Mouse (Mus musculus): ENCODE data around the gene 2200002D01Rik. TPM values are rescaled to one million over a fixed set of nuclear protein-coding genes. Genes with fewer than 3 reads are reported as not detected.

Gene 2200002D01Rik
- polyA plus RNA-seq, 1 experiment from 2014 or later: 7.6 TPM

- Histone ChIP-seq H3K9ac (no peak overlapping the region), H3K9me3 (replicated peaks) (no peaks in the 10 kb centered on the region), H3K4me3 (replicated peaks) (no peak overlapping the region), H3K36me3 (no peaks in the 10 kb centered on the region), H3K4me1 (peaks cover 39% of the 10 kb centered on the region), H3K27ac (peak overlapping the region; percentile 47), H3K4me2 (no peak overlapping the region), H3K27me3 (no peaks in the 10 kb centered on the region)
- ATAC-seq (replicated peaks; ENCODE audit: low FRiP score): no peak
- 48% methylated on average over 8 of the region's 8 CpGs for WGBS
Measured at GRCm38 (mm10) chr7:29271687-29272465, 23.6 kb upstream of the 2200002D01Rik start.

- no peak overlapping the region for H3K4me3 ChIP-seq (replicated peaks)
- H3K27ac ChIP-seq: no peak overlapping the region
- no peaks in the 10 kb centered on the region for H3K36me3 ChIP-seq
- no peak overlapping the region for H3K4me2 ChIP-seq
- H3K9ac ChIP-seq: no peak overlapping the region
- no peaks in the 10 kb centered on the region for H3K9me3 ChIP-seq (replicated peaks)
- ATAC-seq (replicated peaks; ENCODE audit: low FRiP score): no peak
- no peaks in the 10 kb centered on the region for H3K27me3 ChIP-seq
- 88% methylated on average over 4 of the region's 4 CpGs for WGBS
- peaks cover 43% of the 10 kb centered on the region for H3K4me1 ChIP-seq
Measured at GRCm38 (mm10) chr7:29270445-29270844, 22.2 kb upstream of the 2200002D01Rik start.

GRCm38 (mm10) chr7:29266931-29267330 is 18.7 kb upstream of the 2200002D01Rik start:
- Histone ChIP-seq H3K4me3 (replicated peaks) (no peak overlapping the region), H3K4me2 (no peak overlapping the region), H3K27ac (peak overlapping the region; percentile 62; the same call in 1 of the 2 replicates), H3K9ac (no peak overlapping the region), H3K9me3 (replicated peaks) (no peaks in the 10 kb centered on the region), H3K36me3 (no peaks in the 10 kb centered on the region), H3K4me1 (peaks cover 60% of the 10 kb centered on the region), H3K27me3 (no peaks in the 10 kb centered on the region)
- 34% methylated on average over 4 of the region's 4 CpGs for WGBS
- 0 out of 2 replicates have a peak, but pooled peaks have one; percentile 37 for ATAC-seq (replicated peaks; ENCODE audit: low FRiP score)

GRCm38 (mm10) chr7:29265636-29266035 is 17.4 kb upstream of the 2200002D01Rik start:
- peaks cover 49% of the 10 kb centered on the region for H3K4me1 ChIP-seq
- 0 out of 2 replicates have a peak, but pooled peaks have one; percentile 20 for ATAC-seq (replicated peaks; ENCODE audit: low FRiP score)
- H3K27ac ChIP-seq: peak overlapping the region; percentile 11; the same call in 1 of the 2 replicates
- no peak overlapping the region for H3K4me2 ChIP-seq
- no peaks in the 10 kb centered on the region for H3K36me3 ChIP-seq
- WGBS: 52% methylated on average over 7 of the region's 7 CpGs
- no peaks in the 10 kb centered on the region for H3K27me3 ChIP-seq
- H3K4me3 ChIP-seq (replicated peaks): no peak overlapping the region
- no peaks in the 10 kb centered on the region for H3K9me3 ChIP-seq (replicated peaks)
- H3K9ac ChIP-seq: no peak overlapping the region

GRCm38 (mm10) chr7:29263831-29264230 is 15.6 kb upstream of the 2200002D01Rik start:
- H3K4me1 ChIP-seq: peaks cover 46% of the 10 kb centered on the region
- H3K27me3 ChIP-seq: no peaks in the 10 kb centered on the region
- no peak overlapping the region for H3K9ac ChIP-seq
- 91% methylated on average over 3 of the region's 3 CpGs for WGBS
- ATAC-seq (replicated peaks; ENCODE audit: low FRiP score): no peak
- H3K4me2 ChIP-seq: no peak overlapping the region
- H3K36me3 ChIP-seq: peaks cover 5% of the 10 kb centered on the region; the same call in 1 of the 2 replicates
- H3K27ac ChIP-seq: no peak overlapping the region
- H3K4me3 ChIP-seq (replicated peaks): no peak overlapping the region
- H3K9me3 ChIP-seq (replicated peaks): no peaks in the 10 kb centered on the region

- no peaks in the 10 kb centered on the region for H3K9me3 ChIP-seq (replicated peaks)
- peaks cover 42% of the 10 kb centered on the region for H3K4me1 ChIP-seq
- 43% methylated on average over 6 of the region's 6 CpGs for WGBS
- no peaks in the 10 kb centered on the region for H3K27me3 ChIP-seq
- no peak overlapping the region for H3K4me3 ChIP-seq (replicated peaks)
- no peak overlapping the region for H3K27ac ChIP-seq
- H3K9ac ChIP-seq: no peak overlapping the region
- H3K36me3 ChIP-seq: peaks cover 13% of the 10 kb centered on the region; the same call in 1 of the 2 replicates
- no peak overlapping the region for H3K4me2 ChIP-seq
- no peak for ATAC-seq (replicated peaks; ENCODE audit: low FRiP score)
Measured at GRCm38 (mm10) chr7:29262151-29262550, 13.9 kb upstream of the 2200002D01Rik start.

- Histone ChIP-seq H3K9ac (no peak overlapping the region), H3K27ac (no peak overlapping the region), H3K36me3 (peaks cover 26% of the 10 kb centered on the region), H3K9me3 (replicated peaks) (no peaks in the 10 kb centered on the region), H3K4me1 (peaks cover 27% of the 10 kb centered on the region), H3K27me3 (no peaks in the 10 kb centered on the region), H3K4me3 (replicated peaks) (no peak overlapping the region), H3K4me2 (no peak overlapping the region)
- WGBS: 74% methylated on average over 10 of the region's 10 CpGs
- ATAC-seq (replicated peaks; ENCODE audit: low FRiP score): no peak
Measured at GRCm38 (mm10) chr7:29259781-29260730, 11.8 kb upstream of the 2200002D01Rik start.

- Histone ChIP-seq H3K27ac (no peak overlapping the region), H3K36me3 (peaks cover 27% of the 10 kb centered on the region), H3K4me1 (peaks cover 29% of the 10 kb centered on the region), H3K27me3 (no peaks in the 10 kb centered on the region), H3K9me3 (replicated peaks) (no peaks in the 10 kb centered on the region), H3K9ac (no peak overlapping the region), H3K4me2 (no peak overlapping the region), H3K4me3 (replicated peaks) (no peak overlapping the region)
- no peak for ATAC-seq (replicated peaks; ENCODE audit: low FRiP score)
- 80% methylated on average over 1 of the region's 1 CpGs for WGBS
Measured at GRCm38 (mm10) chr7:29257368-29257767, 9.1 kb upstream of the 2200002D01Rik start.

- no peaks in the 10 kb centered on the region for H3K9me3 ChIP-seq (replicated peaks)
- H3K36me3 ChIP-seq: peaks cover 27% of the 10 kb centered on the region
- 79% methylated on average over 4 of the region's 4 CpGs for WGBS
- no peak overlapping the region for H3K4me2 ChIP-seq
- H3K27me3 ChIP-seq: no peaks in the 10 kb centered on the region
- peaks cover 22% of the 10 kb centered on the region for H3K4me1 ChIP-seq
- H3K27ac ChIP-seq: no peak overlapping the region
- H3K9ac ChIP-seq: no peak overlapping the region
- no peak for ATAC-seq (replicated peaks; ENCODE audit: low FRiP score)
- H3K4me3 ChIP-seq (replicated peaks): no peak overlapping the region
Measured at GRCm38 (mm10) chr7:29255875-29256274, 7.6 kb upstream of the 2200002D01Rik start.

GRCm38 (mm10) chr7:29253842-29254241 is 5.6 kb upstream of the 2200002D01Rik start:
- WGBS: 20% methylated on average over 5 of the region's 5 CpGs
- Histone ChIP-seq H3K36me3 (peaks cover 22% of the 10 kb centered on the region), H3K4me1 (peaks cover 26% of the 10 kb centered on the region), H3K9me3 (replicated peaks) (no peaks in the 10 kb centered on the region), H3K4me3 (replicated peaks) (no peak overlapping the region), H3K9ac (no peak overlapping the region), H3K27ac (0 out of 2 replicates have a peak overlapping the region, but pooled peaks have one; percentile 23), H3K4me2 (no peak overlapping the region), H3K27me3 (peaks cover 8% of the 10 kb centered on the region; the same call in 1 of the 2 replicates)
- ATAC-seq (replicated peaks; ENCODE audit: low FRiP score): 0 out of 2 replicates have a peak, but pooled peaks have one; percentile 50

- Histone ChIP-seq H3K27me3 (peaks cover 8% of the 10 kb centered on the region; the same call in 1 of the 2 replicates), H3K27ac (no peak overlapping the region)
Measured at GRCm38 (mm10) chr7:29251166-29251565, 2.9 kb upstream of the 2200002D01Rik start.

More at GRCm38 (mm10) chr7:29251166-29251565, 2.9 kb upstream of the 2200002D01Rik start:
- Histone ChIP-seq H3K9me3 (replicated peaks) (no peaks in the 10 kb centered on the region), H3K36me3 (peaks cover 19% of the 10 kb centered on the region; the same call in 1 of the 2 replicates), H3K4me2 (no peak overlapping the region), H3K4me1 (peaks cover 42% of the 10 kb centered on the region), H3K4me3 (replicated peaks) (no peak overlapping the region), H3K9ac (no peak overlapping the region)
- ATAC-seq (replicated peaks; ENCODE audit: low FRiP score): no peak
- WGBS: 78% methylated on average over 3 of the region's 3 CpGs

Measured in kidney, embryonic 15.5 days (tissue).